Mouse (Mus musculus) spleen, postnatal 4 days (tissue): ENCODE measurements around the gene Ykt6.
"Not testable (repeated sequence)": the region's sequence is repeated elsewhere in the genome, so short reads cannot be mapped to it uniquely, and the experiment has no call there.

Source experiments
- DNase-seq, 2 experiments: peaks; one replicate each; pipeline ENCODE4 v3.0.0; 2022; ENCODE audit warnings: low spot score in 2 of 2

Ykt6 gene

DNA sequence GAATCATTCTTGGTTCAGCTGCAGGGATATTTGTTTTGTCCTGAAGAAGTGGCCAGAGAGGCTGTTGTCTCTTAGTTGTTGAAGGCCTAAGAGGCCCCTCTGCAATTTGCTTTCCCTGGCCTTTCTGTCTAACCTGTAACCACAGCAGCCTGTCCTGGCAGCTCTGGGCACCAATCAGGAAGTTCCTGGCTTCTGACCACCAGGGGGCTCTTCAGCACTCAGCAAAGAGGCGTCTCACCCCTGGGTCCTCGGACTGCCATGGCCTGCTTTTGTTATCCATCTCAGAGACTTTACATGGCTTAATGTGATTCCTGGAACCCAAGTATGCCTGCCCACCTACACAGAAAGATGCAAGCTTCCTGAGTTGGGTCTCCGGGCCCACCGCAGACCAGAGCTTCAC, 35.4 kb downstream of the Ykt6 start:
- DNase-seq, result peak; percentile 37 to 76

DNA sequence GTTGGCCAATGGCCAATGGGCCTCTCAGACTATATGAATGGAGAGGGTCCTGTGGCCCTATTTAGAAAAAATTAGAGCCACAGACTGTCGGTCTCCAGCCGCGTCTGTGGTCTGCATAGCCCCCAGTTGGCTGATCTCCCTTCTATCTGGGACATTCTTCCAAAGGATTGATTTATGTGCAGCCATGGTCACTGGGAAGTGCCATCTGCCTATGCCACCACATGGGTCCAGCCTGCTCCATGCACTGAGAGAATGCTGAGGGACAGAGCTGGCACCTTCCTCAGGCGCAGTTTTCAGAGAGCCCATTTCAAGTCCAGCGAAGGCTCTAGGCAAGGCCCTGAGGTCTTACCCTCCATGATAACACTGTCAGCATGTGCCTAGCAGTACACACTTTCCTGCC, 38.7 kb downstream of the Ykt6 start:
- DNase-seq, result no peak

DNA sequence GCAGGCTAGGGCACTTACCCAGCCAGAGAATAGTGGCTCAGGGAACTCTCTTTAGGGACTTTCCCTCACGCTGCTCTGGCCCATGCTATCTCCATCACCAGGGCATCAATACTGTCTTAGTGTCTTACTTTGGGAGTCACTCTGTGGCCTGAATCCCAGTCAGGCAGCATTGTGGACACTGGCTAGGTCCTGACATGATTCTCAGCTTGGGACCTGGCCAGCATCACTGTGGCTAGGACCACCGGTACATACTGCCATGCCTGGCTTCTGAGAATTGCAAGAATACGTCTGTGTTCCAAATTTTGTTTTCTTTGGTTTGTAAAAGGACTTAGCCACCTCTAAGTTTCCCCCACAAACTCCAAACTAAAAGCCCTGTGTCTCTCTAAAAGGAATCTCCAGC, 39.4 kb downstream of the Ykt6 start:
- DNase-seq, result no peak

DNA sequence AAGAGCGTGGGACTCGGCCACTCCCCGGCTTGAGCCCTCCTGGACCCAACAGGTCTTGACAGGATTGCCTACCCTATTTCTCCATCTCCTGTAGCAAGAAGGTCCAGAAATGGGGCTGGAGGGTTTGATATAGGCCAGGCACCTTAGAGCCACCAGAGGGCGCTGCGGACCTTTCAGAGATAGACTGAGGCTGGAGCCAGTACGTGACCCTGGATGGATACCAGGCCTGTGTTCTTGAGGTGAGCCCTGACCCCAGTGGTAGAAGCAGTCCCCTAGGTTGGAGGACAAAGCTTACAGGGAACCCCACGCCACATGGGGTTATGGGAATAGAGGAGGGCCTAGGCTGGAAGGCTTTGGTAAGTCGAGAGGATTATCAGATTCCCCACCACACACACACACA, 40.5 kb downstream of the Ykt6 start:
- DNase-seq, result peak; percentile 74 to 91

DNA sequence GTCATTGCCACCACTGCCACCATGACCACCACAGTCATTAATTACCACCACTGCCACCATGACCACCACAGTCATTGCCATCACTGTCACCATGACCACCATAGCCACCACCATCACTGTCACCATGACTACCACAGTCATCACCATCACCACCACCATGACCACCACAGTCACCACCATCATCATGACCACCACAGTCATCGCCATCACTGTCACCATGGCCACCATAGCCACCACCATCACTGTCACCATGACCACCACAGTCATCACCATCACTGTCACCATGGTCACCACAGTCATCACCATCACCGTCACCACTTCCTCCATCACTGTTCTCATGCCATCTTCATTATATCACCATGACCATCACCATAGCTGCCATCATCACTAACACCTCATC, 43.0 kb downstream of the Ykt6 start:
- DNase-seq, result no peak

DNA sequence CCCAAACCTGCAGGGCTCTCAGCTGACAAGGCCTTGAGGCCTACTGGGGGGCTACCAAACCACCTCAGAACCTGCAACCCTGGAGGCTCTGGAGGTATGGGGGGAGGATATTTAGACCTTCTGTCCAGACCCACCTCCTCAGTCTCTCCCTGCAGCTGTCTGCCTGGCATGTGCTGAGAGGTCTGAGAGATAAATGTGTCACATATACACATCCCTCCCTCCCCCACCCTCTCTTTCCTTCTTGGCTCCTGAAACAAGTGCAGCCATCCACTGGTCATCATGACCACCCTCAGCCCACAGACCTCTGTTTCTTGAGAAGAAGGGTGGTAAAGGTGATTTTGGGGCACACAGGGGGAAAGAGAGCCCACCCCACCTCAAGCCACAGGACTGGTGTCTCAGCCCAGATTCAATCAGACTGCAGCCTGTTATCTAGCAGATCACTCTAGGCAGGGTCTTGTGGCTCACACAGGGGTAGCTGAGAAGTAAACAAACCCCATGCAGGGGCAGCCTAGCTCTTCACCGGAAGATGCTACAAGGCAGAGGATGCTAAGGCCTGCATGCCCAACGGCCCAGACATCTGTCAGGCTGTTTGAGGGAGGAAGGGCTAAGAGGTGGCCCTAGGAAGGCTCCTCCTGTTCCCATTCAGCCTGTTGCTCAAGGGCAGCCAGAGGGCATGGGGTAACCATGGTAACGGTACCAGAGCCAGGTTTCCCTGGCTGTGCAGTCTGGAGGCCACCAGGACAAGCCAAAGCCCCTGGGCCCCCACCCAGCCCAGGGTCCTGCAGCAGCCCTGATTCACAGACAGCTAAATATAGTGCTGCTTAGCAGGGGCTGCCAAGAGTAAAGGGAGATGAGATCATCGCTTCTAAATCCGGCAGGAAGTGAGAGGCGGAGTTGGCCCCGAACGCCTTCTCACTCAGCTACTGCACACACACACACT, 44.6 kb downstream of the Ykt6 start:
- peak in 1 of 2 experiments; percentile 41 for DNase-seq

DNA sequence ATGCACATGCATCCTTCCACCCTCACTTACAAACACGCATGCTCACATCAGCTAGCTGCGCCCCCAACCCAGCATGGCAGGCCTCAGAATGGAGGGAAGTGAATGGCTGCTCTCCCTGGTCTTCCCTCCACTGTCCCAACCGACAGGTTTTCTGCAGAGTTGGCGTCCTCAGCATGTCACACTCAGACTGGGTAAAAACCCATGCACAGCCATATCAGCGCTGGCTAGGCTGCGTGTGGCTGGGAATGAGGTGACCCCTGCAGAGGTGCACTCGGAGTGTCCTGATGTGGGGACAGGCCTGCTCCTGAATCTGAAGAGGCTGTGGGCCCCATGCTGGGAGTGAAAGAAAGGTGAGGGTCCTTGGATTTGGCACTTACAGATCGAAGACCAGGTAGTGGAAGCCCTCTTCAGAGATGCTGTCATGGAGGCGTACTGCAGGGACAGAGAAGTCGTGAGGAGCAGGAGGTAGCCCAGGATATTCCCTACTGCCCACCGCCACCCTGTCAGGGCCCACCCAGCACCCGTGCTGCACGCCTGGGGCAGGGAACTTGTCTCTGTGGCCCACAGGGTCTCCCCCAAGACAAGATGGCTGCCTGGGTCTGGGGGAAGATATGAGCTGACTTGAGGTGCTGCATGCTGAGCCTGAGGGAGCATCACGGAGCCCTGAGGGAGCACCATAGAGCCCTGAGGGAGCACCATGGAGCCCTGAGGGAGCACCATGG, 45.6 kb downstream of the Ykt6 start:
- no peak for DNase-seq

DNA sequence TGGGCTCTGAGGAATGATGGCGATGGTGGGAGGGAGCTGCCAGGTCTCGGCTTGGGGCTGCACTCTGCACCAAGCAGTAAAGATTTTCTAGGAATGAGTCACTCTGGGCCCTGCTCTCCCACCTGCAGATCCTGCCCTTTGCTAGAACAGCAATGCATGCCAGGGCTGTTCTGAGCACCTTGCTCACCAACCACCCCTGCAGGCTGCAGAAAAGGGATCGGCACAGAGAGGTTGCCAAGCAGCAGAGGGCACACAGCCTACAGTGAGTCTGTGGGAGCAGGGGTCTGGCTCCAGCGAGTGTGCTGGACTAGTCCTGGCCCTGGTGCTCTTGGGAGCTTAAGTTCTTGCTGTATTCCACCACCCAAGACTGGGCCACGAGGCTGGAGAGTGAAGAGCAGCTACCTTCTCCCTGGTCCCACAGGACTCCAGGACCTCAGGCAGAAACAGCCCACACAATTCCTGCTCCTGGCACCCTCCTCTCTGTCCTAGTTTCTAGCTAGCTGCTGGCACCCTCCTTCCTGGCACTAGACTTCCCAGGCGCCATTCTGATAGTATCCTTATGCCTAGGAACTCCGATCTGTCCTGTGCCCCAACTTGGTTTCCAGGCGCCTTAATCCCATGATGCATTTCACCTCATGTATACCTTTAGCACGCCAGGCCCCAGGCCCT, 46.6 kb downstream of the Ykt6 start:
- no peak for DNase-seq

DNA sequence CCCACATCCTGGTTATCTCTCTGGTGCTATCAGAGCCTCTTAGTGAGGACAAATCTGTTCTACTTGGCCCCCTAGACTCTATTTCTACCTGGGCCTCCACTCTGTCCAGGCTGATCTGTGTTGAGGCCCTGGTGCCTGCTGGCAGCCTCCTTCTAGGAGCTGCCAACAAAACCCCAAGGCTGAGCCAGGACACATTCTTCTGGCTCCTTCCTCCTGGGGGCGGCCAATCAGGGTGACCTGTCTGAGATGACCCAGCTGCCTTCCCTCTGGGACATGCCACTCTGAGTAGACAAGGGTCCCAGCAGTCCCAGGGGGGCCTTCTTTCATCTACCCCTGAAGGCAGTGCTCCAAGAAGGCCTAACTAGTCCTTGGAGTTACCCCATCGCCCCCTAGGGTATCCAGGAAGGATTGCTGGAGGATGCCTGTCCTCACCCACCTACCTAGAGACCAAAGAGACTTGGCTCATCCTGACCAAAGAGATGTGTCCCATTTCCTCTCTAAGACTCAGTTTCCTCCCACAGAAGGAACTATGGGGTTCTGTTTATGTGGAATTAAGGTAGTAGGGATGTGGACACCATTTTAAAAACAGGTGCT, 47.6 kb downstream of the Ykt6 start:
- DNase-seq, result no peak

DNA sequence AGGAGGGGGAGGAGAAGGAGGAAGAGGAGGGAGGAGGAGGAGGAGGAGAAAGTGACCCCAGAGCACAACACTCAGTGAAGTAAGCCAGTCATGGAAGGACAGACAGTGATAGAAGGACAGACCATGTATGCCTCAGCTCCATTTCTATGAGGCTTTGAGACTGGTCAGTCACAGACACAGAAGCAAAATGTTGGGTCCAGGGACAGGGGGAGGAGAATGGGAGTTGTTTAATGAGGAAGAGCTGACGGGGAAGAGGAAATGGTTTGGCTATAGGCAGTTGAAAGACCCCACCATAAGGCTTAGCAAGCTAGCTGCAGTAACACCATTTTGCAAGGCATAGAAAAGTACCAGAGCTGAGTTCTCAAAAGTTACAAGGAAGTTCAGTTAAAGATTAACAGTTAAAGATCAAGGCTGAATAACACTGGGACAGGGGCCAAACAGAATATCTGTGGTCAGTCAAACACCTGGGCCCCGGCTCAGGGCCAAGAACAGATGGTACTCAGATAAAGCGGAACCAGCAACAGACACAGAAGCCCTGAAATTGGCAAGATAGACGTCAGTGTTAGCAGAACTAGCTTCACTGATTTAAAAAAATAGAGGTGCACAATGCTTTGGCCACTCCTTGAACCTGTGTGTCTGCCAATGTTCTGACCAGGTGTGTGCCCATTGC, 50.0 kb downstream of the Ykt6 start:
- DNase-seq, result not testable (repeated sequence)

DNA sequence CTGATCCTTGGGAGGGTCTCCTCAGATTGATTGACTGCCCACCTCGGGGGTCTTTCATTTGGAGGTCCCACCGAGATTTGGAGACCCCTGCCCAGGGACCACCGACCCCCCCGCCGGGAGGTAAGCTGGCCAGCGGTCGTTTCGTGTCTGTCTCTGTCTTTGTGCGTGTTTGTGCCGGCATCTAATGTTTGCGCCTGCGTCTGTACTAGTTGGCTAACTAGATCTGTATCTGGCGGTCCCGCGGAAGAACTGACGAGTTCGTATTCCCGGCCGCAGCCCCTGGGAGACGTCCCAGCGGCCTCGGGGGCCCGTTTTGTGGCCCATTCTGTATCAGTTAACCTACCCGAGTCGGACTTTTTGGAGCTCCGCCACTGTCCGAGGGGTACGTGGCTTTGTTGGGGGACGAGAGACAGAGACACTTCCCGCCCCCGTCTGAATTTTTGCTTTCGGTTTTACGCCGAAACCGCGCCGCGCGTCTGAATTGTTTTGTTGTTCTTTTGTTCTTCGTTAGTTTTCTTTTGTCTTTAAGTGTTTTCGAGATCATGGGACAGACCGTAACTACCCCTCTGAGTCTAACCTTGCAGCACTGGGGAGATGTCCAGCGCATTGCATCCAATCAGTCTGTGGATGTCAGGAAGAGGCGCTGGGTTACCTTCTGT, 51.0 kb downstream of the Ykt6 start:
- not testable (repeated sequence) for DNase-seq

DNA sequence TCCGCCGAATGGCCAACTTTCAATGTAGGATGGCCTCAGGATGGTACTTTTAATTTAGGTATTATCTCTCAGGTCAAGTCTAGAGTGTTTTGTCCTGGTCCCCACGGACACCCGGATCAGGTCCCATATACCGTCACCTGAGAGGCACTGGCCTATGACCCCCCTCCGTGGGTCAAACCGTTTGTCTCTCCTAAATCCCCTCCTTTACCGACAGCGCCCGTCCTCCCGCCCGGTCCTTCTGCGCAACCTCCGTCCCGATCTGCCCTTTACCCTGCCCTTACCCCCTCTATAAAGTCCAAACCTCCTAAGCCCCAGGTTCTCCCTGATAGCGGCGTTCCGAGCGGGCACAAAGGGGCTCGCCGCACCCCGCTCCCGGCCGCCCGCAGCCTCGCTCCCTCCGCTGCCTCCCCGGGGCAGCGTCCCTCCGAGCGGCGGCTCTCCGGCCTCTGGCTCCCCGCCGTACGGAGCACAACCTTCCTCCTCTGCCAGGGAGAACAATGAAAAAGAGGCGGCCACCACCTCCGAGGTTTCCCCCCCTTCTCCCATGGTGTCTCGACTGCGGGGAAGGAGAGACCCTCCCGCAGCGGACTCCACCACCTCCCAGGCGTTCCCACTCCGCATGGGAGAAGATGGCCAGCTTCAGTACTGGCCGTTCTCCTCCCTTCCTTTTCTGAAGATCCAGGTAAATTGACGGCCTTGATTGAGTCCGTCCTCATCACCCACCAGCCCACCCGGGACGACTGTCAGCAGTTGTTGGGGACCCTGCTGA, 51.7 kb downstream of the Ykt6 start:
- DNase-seq, result not testable (repeated sequence)

DNA sequence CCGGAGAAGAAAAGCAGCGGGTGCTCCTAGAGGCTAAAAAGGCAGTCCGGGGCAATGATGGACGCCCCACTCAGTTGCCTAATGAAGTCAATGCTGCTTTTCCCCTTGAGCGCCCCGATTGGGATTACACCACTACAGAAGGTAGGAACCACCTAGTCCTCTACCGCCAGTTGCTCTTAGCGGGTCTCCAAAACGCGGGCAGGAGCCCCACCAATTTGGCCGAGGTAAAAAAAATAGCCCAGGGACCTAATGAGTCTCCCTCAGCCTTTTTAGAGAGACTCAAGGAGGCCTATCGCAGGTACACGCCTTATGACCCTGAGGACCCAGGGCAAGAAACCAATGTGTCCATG, 52.3 kb downstream of the Ykt6 start:
- not testable (repeated sequence) for DNase-seq

DNA sequence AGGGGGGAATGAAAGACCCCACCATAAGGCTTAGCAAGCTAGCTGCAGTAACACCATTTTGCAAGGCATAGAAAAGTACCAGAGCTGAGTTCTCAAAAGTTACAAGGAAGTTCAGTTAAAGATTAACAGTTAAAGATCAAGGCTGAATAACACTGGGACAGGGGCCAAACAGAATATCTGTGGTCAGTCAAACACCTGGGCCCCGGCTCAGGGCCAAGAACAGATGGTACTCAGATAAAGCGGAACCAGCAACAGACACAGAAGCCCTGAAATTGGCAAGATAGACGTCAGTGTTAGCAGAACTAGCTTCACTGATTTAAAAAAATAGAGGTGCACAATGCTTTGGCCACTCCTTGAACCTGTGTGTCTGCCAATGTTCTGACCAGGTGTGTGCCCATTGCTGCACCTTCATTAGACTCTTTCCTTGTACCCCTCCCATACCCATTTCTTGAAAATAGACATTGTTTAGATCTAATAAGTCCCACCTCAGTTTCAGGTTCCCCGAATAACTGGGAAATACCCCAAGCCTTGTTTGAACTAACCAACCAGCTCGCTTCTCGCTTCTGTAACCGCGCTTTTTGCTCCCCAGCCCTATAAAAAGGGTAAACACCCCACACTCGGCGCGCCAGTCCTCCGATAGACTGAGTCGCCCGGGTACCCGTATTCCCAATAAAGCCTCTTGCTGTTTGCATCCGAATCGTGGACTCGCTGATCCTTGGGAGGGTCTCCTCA, 55.4 kb downstream of the Ykt6 start:
- not testable (repeated sequence) for DNase-seq

DNA sequence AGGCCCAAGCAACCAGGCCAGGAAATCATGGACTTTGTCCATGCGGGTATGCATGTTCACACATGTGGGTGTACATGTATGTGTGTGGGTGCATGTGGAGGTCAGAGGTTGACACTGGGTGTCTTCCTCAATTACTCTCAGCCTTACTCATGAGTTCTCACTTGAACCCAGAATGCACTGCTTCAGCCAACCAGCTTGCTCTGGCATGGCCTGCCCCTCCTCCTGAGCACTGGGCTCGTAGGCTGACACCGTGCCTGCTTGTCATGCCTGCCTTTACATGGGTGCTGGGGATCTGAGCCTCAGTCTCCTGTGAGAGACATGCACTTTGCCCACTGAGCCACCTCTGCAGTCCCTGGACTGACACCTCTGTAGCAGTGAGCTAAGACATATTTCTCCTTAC, 56.4 kb downstream of the Ykt6 start:
- no peak for DNase-seq

DNA sequence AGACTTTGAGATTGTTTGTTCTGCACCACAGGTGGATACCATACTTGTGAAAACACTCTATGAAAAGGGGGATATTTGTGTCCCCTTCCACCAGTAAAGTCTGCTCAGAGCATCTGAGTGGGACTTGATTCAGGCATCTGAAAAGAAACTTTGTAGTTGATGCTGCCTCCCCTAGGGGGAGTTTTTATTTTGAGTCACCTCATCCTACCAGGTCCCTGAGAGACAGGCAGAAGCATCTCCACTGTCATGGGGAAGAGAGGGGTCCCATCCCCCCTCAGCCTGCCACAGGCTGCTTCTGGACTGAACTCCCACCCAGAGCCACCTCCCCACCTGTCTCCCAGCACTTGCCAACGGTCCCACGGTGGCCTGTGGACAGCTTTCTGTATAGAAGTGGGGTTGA, 57.9 kb downstream of the Ykt6 start:
- DNase-seq, result no peak

DNA sequence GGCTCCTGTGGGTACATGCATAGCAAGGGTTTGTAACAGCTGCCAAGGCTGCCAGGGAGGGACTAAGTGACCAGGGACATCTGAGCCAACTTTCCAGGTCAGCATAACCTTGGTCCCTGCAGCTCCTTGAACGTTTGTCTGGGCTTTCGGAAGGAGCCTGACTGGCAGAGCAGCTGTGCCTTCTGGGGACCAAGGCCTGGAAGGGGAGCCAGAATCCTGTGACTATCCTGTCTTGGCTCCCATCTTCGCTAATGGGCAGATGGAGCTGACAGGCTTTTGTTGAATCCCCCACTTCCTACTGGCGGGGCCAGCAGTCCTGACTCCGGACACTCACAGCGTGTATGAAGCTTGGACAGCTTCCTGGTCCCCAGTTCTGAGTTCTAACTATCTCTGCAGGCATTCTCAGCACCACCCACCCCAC, 59.5 kb downstream of the Ykt6 start:
- DNase-seq, result no peak

DNA sequence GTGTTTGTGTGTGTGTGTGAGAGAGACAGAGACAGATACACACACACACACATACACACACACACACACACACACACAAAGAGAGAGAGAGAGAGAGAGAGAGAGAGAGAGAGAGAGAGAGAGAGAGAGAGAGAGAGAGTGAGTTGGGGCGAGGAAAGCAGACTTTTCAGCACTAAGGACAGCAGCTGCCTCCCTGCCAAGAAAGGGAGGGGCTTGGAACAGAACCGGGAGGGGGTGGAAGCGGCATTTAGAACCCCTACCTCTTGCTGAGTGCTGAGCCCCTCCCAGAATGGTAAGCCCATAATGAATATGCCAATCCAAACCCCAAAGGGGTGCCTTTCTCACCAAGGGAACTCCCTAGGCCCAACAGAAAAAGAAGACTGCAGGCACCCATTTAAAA, 60.9 kb downstream of the Ykt6 start:
- DNase-seq, result no peak

DNA sequence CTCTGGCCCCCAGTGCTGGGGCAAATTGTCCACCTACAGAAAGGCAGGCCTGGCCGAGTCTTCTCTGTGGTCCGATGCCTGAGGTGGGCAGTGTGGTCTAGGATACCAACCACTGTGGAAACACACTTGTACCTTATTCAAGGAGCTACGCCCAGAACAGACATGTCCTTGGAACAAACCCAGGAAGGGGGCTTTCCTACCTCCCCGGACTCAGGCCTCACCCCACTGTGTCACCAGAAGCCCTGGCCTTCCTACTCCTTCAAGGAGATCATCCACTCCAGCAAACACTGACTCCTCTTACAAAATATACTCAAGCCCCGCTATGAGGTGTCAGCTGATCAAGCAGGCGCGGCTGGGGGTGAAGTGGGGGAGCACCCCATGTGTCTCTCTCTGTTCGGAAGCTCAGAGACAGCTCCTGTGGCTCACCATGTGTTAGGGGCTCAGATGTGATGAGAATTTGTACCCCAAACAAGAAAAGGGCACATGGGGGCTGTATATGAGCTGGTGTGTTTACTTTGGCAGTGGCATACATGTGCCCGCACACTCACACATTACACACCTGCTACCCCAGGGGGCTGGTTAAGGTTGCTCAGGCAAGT, 61.4 kb downstream of the Ykt6 start:
- DNase-seq, result no peak
